Mouse (Mus musculus): ENCODE measurements around the gene Sval3. TPM values are rescaled to one million over a fixed set of nuclear protein-coding genes. Genes with fewer than 3 reads are reported as not detected.

Sval3 gene
- not detected in 2 replicates for polyA plus RNA-seq (2015; fragmentation: Nextera tagmentation; extraction: Ambion mirVana)

DNA sequence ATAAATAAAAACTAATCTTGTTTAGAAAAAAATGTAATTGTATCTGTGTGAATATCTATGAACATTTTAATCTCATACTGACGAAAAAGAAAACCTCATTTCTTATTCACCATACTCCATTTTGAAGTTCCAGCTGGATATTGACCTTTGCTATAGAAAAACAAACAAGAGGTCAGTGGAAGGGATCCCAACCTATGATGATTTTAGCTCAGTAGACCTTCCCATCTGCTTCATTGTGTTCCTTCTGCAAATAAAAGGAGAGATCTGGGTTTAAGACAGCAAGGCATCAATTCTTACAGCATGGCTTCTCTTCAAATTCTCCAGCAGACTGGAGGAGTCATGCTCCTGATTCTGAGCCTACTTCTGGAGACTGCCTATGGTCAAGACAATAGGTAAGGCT lies at the start of gene Sval3:
Gene Sval3 (plus strand): TSS at position 301 of the 400 bp plus-strand sequence.
- Histone ChIP-seq H3K27me3 (no peaks in the 10 kb centered on the region), H3K27ac (replicated peaks) (no peak within 1 kb of the TSS), H3K4me1 (replicated peaks) (no peaks in the 10 kb centered on the region), H3K4me3 (no peak within 1 kb of the TSS), H3K9ac (no peak within 1 kb of the TSS), H3K4me2 (no peak within 1 kb of the TSS), H3K9me3 (no peaks in the 10 kb centered on the region), H3K36me3 (no peaks in the 10 kb centered on the region)
- 77% methylated on average over 1 of the region's 1 CpGs for WGBS
- no peak for ATAC-seq (ENCODE audit: low read depth)

DNA sequence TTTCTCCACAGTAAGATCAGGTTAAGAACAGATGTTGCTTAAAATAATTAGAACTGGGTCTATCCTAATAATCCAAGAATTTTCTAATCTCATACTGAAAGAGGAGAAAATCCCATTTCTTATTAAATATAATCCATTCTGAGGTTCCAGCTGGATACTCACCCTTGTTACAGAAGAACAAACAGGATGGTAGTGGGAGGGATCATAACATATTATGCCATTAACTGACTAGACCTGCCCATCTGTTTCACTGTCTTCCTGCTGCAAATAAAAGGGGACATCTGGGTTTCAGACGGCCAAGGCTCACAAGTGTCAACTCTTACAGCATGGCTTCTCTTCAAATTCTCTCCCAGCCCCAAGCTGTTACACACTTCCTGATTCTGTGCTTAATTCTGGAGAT lies 16.6 kb upstream of the Sval3 start, which contains the start of gene Sval1:
Gene Sval1 (plus strand): TSS at position 301 of the 400 bp plus-strand sequence.
- Histone ChIP-seq H3K9me3 (no peaks in the 10 kb centered on the region), H3K4me3 (no peak within 1 kb of the TSS), H3K27ac (replicated peaks) (no peak within 1 kb of the TSS), H3K27me3 (no peaks in the 10 kb centered on the region), H3K9ac (no peak within 1 kb of the TSS), H3K4me1 (replicated peaks) (no peaks in the 10 kb centered on the region), H3K4me2 (no peak within 1 kb of the TSS), H3K36me3 (no peaks in the 10 kb centered on the region)
- no peak for ATAC-seq (ENCODE audit: low read depth)
- 66% methylated on average over 1 of the region's 1 CpGs for WGBS

Other genes with a start within 250 kb of the Sval3 start
- gene Olfr459, start 193.0 kb upstream of the Sval3 start, polyA plus RNA-seq (2015; fragmentation: Nextera tagmentation; extraction: Ambion mirVana) = not detected in 2 replicates
- not detected in 2 replicates for gene Pip, start 120.6 kb upstream of the Sval3 start, polyA plus RNA-seq (2015; fragmentation: Nextera tagmentation; extraction: Ambion mirVana)
- not detected in 2 replicates for gene Sval2, start 115.2 kb upstream of the Sval3 start, polyA plus RNA-seq (2015; fragmentation: Nextera tagmentation; extraction: Ambion mirVana)
- not detected in 2 replicates for gene Sval1, start 16.5 kb upstream of the Sval3 start, polyA plus RNA-seq (2015; fragmentation: Nextera tagmentation; extraction: Ambion mirVana)
- gene Sva, start 70.3 kb downstream of the Sval3 start, polyA plus RNA-seq (2015; fragmentation: Nextera tagmentation; extraction: Ambion mirVana) = not detected in 2 replicates
- gene Tas2r139, start 172.8 kb downstream of the Sval3 start, polyA plus RNA-seq (2015; fragmentation: Nextera tagmentation; extraction: Ambion mirVana) = not detected in 2 replicates
- not detected in 2 replicates for gene Tas2r144, start 247.2 kb downstream of the Sval3 start, polyA plus RNA-seq (2015; fragmentation: Nextera tagmentation; extraction: Ambion mirVana)

Measured in neural tube, embryonic 13.5 days (tissue).